Mouse (Mus musculus) midbrain, embryonic 15.5 days (tissue): ENCODE measurements around the gene Nfs1. TPM values are rescaled to one million over a fixed set of nuclear protein-coding genes. Genes with fewer than 3 reads are reported as not detected.

Experiments
- ATAC-seq: fragments of 200-750 bp; cut with Nextera tagmentation; replicated peaks from 2 replicates; pipeline ENCODE4 v1.8.0; 2017; ENCODE audit warnings: moderate TSS enrichment
- H3K27ac ChIP-seq: fragments of 300-500 bp; sonication (generic); 2 replicates; pipeline ENCODE4 v1.5.1; 2015; ENCODE audit warnings: mild to moderate bottlenecking, inconsistent platforms
- H3K27me3 ChIP-seq: fragments of 300-500 bp; sonication (generic); replicated peaks from 2 replicates; pipeline ENCODE4 v1.6.1; 2015; ENCODE audit warnings: inconsistent platforms
- H3K36me3 ChIP-seq: fragments of 300-500 bp; sonication (generic); replicated peaks from 2 replicates; pipeline ENCODE4 v1.6.1; 2015; ENCODE audit warnings: inconsistent platforms
- H3K4me1 ChIP-seq: fragments of 300-500 bp; sonication (generic); 2 replicates; pipeline ENCODE4 v1.6.1; 2015; ENCODE audit warnings: inconsistent platforms
- H3K4me2 ChIP-seq: fragments of 300-500 bp; sonication (generic); 2 replicates; pipeline ENCODE4 v1.6.1; 2015; ENCODE audit warnings: inconsistent platforms, mild to moderate bottlenecking, moderate library complexity
- H3K4me3 ChIP-seq: fragments of 300-500 bp; sonication (generic); 2 replicates; pipeline ENCODE4 v1.5.1; 2015; ENCODE audit warnings: mild to moderate bottlenecking, inconsistent platforms
- H3K9ac ChIP-seq: fragments of 300-500 bp; sonication (generic); 2 replicates; pipeline ENCODE4 v1.6.1; 2015; ENCODE audit warnings: mild to moderate bottlenecking, inconsistent platforms
- H3K9me3 ChIP-seq: fragments of 300-500 bp; sonication (generic); 2 replicates; pipeline ENCODE4 v1.6.1; 2016; ENCODE audit warnings: inconsistent platforms
- WGBS: fragments of 180-500 bp; shearing (Covaris S2); methylation state at CpG from one replicate; pipeline ENCODE4 v1.1.7; 2015; ENCODE audit warnings: mixed read lengths; 5-methylcytosine and 5-hydroxymethylcytosine counted together
- polyA plus RNA-seq: library from polyadenylated mRNA; unstranded; fragments of >200 nt; fragmentation: Nextera tagmentation; extraction: Ambion mirVana; gene quantifications from 2 replicates; pipeline ENCODE4 v1.2.1, GENCODE M21; 2015

Nfs1 gene
- polyA plus RNA-seq, 1 experiment from 2014 or later = 35.8 TPM

DNA sequence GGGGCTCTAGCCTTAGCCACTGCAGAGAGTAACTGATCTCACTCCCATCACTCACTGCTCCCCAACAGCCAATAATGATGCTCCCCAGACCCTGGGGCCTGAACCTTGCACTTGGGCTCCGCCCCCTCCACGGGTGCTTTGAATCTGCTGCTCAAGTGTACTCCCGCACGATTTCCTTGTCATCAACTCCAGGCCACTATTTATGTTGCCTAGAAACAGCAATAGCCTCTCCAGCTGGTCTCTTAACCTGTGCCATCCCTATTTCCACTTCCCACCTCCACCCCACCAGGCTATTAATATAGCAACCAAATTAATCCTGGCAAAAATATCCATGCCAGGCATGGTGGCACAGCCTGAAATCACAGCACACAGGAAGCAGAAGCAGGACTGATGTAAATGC lies 64.3 kb downstream of the Nfs1 start:
- H3K36me3 ChIP-seq = peaks cover 34% of the 10 kb centered on the region
- no peaks in the 10 kb centered on the region for H3K4me1 ChIP-seq
- H3K9ac ChIP-seq = no peak overlapping the region
- WGBS = 44% methylated on average over 4 of the region's 4 CpGs
- H3K4me2 ChIP-seq = no peak overlapping the region
- ATAC-seq = 0 out of 2 replicates have a peak, but pooled peaks have one; percentile 24
- no peaks in the 10 kb centered on the region for H3K27me3 ChIP-seq
- no peaks in the 10 kb centered on the region for H3K9me3 ChIP-seq
- H3K27ac ChIP-seq = no peak overlapping the region
- H3K4me3 ChIP-seq = no peak overlapping the region

- H3K4me3 ChIP-seq = no peak overlapping the region
- H3K4me2 ChIP-seq = no peak overlapping the region
- ATAC-seq = no peak
- peaks cover 39% of the 10 kb centered on the region for H3K36me3 ChIP-seq
- H3K9me3 ChIP-seq = no peaks in the 10 kb centered on the region
- WGBS = 93% methylated on average over 8 of the region's 8 CpGs
- no peak overlapping the region for H3K9ac ChIP-seq
- H3K4me1 ChIP-seq = no peaks in the 10 kb centered on the region
- H3K27ac ChIP-seq = no peak overlapping the region
- H3K27me3 ChIP-seq = no peaks in the 10 kb centered on the region
Observed at GRCm38 (mm10) chr2:156079183-156079560, 64.8 kb downstream of the Nfs1 start.

DNA sequence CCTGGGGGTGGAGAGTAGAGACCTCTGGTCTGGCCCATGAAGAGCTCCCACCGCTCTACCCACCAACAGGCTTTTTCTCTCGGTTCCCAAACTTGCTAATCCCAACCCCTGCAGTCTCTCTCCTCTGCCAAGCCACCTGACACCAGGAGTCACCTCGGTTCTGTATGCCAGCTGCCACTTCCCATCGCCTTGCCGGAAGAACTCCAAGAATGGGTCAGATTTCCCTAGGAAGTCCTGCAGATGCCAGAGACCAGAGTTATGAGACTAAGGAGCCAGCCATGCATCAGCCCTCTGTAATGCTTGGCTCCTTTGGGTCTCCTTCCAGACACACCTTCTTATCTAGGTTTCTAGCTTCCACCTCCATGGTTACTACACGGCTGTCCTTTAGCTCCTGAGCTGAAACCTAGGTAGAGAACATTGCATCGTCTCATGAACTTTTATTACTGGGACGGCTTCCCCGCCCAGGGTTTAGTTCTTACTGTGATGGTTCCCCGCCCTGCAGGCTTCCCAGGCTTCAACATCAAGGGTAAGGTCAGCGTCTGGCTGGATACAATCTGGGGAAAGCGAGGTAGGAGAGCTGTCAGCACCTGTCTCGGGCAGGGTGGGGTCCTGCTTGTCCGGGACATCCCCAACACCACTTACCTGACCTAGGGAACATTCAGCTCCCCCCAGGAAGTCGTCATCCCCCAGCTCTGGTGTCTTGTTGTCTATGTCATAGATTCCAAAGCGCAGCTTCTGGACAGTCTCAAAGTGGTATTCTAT lies 65.4 kb downstream of the Nfs1 start:
- WGBS = 93% methylated on average over 16 of the region's 16 CpGs
- Histone ChIP-seq H3K4me3 (no peak overlapping the region), H3K36me3 (peaks cover 44% of the 10 kb centered on the region), H3K4me1 (no peaks in the 10 kb centered on the region), H3K27me3 (no peaks in the 10 kb centered on the region), H3K9ac (no peak overlapping the region), H3K27ac (no peak overlapping the region), H3K9me3 (no peaks in the 10 kb centered on the region), H3K4me2 (no peak overlapping the region)
- no peak for ATAC-seq

DNA sequence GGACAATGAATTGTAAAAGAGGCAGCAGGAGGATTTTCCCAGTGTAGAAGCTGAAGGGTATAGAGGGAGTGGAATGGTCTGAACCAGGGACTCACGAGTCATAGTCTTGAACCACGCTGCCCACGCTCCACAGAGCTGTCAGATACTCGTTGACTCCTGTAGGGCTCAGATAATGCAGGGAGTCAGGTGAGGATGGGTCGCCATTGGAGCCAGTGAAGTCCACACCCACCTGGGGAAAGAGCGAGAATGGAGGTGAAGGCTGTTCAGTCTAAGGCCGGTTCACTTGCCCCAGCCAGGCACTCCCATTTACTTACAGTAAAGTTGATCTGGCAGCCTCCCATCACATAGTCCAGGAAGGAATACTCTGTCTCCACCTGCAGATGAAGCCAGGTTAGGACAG lies 66.5 kb downstream of the Nfs1 start:
- Histone ChIP-seq H3K27me3 (no peaks in the 10 kb centered on the region), H3K4me3 (no peak overlapping the region), H3K4me2 (no peak overlapping the region), H3K36me3 (peaks cover 53% of the 10 kb centered on the region), H3K4me1 (no peaks in the 10 kb centered on the region), H3K9ac (no peak overlapping the region), H3K9me3 (no peaks in the 10 kb centered on the region), H3K27ac (no peak overlapping the region)
- 90% methylated on average over 7 of the region's 7 CpGs for WGBS
- no peak for ATAC-seq

DNA sequence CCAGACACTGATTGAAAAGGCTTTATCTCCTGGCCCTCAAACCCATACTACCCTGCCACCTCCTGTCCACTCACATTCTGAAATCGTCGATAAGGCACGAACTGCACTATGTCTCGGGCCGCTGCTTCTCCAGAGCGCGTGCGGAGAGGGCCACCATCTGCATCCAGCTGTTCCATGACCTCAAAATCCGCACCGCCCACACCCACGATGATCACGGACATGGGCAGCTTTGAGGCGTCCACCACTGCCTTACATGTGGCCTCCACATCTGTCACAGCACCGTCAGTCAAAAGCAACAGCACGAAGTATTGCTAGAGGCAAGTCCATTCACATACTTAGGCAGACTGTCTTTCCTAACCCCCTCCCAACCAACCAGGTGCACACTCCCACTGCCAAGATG lies 70.3 kb downstream of the Nfs1 start:
- peaks cover 58% of the 10 kb centered on the region for H3K36me3 ChIP-seq
- H3K27me3 ChIP-seq = no peaks in the 10 kb centered on the region
- no peak overlapping the region for H3K9ac ChIP-seq
- no peak for ATAC-seq
- no peak overlapping the region for H3K27ac ChIP-seq
- H3K4me2 ChIP-seq = no peak overlapping the region
- no peaks in the 10 kb centered on the region for H3K9me3 ChIP-seq
- 95% methylated on average over 15 of the region's 15 CpGs for WGBS
- no peaks in the 10 kb centered on the region for H3K4me1 ChIP-seq
- H3K4me3 ChIP-seq = no peak overlapping the region

Other genes starting within 250 kb of the Nfs1 start
- gene Uqcc1, start 213.9 kb downstream of the Nfs1 start, polyA plus RNA-seq = 63.6 and 68.8 TPM in 2 replicates
- not detected in 2 replicates for gene Gm15557, start 203.5 kb downstream of the Nfs1 start, polyA plus RNA-seq
- 0.95 and 1.7 TPM in 2 replicates for gene Gdf5, start 198.8 kb downstream of the Nfs1 start, polyA plus RNA-seq
- gene Cep250, start 187.7 kb downstream of the Nfs1 start, polyA plus RNA-seq = 17.1 and 19.2 TPM in 2 replicates
- gene 6430550D23Rik, start 136.2 kb downstream of the Nfs1 start, polyA plus RNA-seq = 1.4 and 1.9 TPM in 2 replicates
- gene Ergic3, start 136.1 kb downstream of the Nfs1 start, polyA plus RNA-seq = 468 and 485 TPM in 2 replicates
- gene Fer1l4, start 91.2 kb downstream of the Nfs1 start, polyA plus RNA-seq = 0.13 TPM in 1 of 2 replicates, not detected in the other
- 7.6 and 8.0 TPM in 2 replicates for gene Spag4, start 79.0 kb downstream of the Nfs1 start, polyA plus RNA-seq
- gene Cpne1, start 32.2 kb downstream of the Nfs1 start, polyA plus RNA-seq = 27.5 and 29.6 TPM in 2 replicates
- gene Rbm12, start 32.2 kb downstream of the Nfs1 start, polyA plus RNA-seq = 25.8 and 26.6 TPM in 2 replicates
- 15.6 and 20.9 TPM in 2 replicates for gene Gm28036, start 17.1 kb downstream of the Nfs1 start, polyA plus RNA-seq
- gene Romo1, start 147 bp downstream of the Nfs1 start, polyA plus RNA-seq = 377 and 400 TPM in 2 replicates
- 427 and 448 TPM in 2 replicates for gene Rbm39, start 36.1 kb upstream of the Nfs1 start, polyA plus RNA-seq
- gene Phf20, start 52.3 kb upstream of the Nfs1 start, polyA plus RNA-seq = 113 and 119 TPM in 2 replicates
- 7.6 and 8.0 TPM in 2 replicates for gene Cnbd2, start 168.1 kb upstream of the Nfs1 start, polyA plus RNA-seq
- gene Scand1, start 168.5 kb upstream of the Nfs1 start, polyA plus RNA-seq = 91.9 and 98.4 TPM in 2 replicates